Mouse (Mus musculus): ENCODE results near the gene Crhbp. TPM values are rescaled to one million over a fixed set of nuclear protein-coding genes. Genes with fewer than 3 reads are reported as not detected.

Crhbp gene
- total RNA-seq (2015; ENCODE audit: low replicate concordance) (not detected in 2 replicates), total RNA-seq (2017; ENCODE audit: low replicate concordance) (not detected in 2 replicates)

- ATAC-seq (replicated peaks; ENCODE audit: low FRiP score, poor library complexity, severe bottlenecking): no peak
Observed at GRCm38 (mm10) chr13:95444824-95445223, at the start of gene Crhbp. Gene Crhbp (minus strand): TSS chr13:95444924.

GRCm38 (mm10) chr13:95493296-95493695, 48.6 kb upstream of the Crhbp start:
- no peak for ATAC-seq (replicated peaks; ENCODE audit: low FRiP score, poor library complexity, severe bottlenecking)

- ATAC-seq (replicated peaks; ENCODE audit: low FRiP score, poor library complexity, severe bottlenecking): no peak
Observed at GRCm38 (mm10) chr13:95491327-95491726, 46.6 kb upstream of the Crhbp start.

GRCm38 (mm10) chr13:95484664-95485063, 39.9 kb upstream of the Crhbp start:
- ATAC-seq (replicated peaks; ENCODE audit: low FRiP score, poor library complexity, severe bottlenecking): no peak

GRCm38 (mm10) chr13:95481428-95481827, 36.7 kb upstream of the Crhbp start:
- peak; percentile 78 for ATAC-seq (replicated peaks; ENCODE audit: low FRiP score, poor library complexity, severe bottlenecking)

- no peak for ATAC-seq (replicated peaks; ENCODE audit: low FRiP score, poor library complexity, severe bottlenecking)
Observed at GRCm38 (mm10) chr13:95478671-95479413, 34.1 kb upstream of the Crhbp start, which contains the start of gene S100z. Gene S100z (minus strand): TSS chr13:95478721.

GRCm38 (mm10) chr13:95477173-95477572, 32.4 kb upstream of the Crhbp start:
- ATAC-seq (replicated peaks; ENCODE audit: low FRiP score, poor library complexity, severe bottlenecking): no peak

GRCm38 (mm10) chr13:95475124-95475523, 30.4 kb upstream of the Crhbp start:
- ATAC-seq (replicated peaks; ENCODE audit: low FRiP score, poor library complexity, severe bottlenecking): no peak

- no peak for ATAC-seq (replicated peaks; ENCODE audit: low FRiP score, poor library complexity, severe bottlenecking)
Observed at GRCm38 (mm10) chr13:95474294-95474693, 29.6 kb upstream of the Crhbp start.

GRCm38 (mm10) chr13:95470970-95471369, 26.2 kb upstream of the Crhbp start:
- ATAC-seq (replicated peaks; ENCODE audit: low FRiP score, poor library complexity, severe bottlenecking): no peak

- ATAC-seq (replicated peaks; ENCODE audit: low FRiP score, poor library complexity, severe bottlenecking): no peak
Observed at GRCm38 (mm10) chr13:95451529-95451928, 6.8 kb upstream of the Crhbp start.

GRCm38 (mm10) chr13:95450636-95451210, 6.0 kb upstream of the Crhbp start:
- no peak for ATAC-seq (replicated peaks; ENCODE audit: low FRiP score, poor library complexity, severe bottlenecking)

GRCm38 (mm10) chr13:95449730-95450129, 5.0 kb upstream of the Crhbp start:
- no peak for ATAC-seq (replicated peaks; ENCODE audit: low FRiP score, poor library complexity, severe bottlenecking)

- ATAC-seq (replicated peaks; ENCODE audit: low FRiP score, poor library complexity, severe bottlenecking): no peak
Observed at GRCm38 (mm10) chr13:95444291-95444690, 433 bp downstream of the Crhbp start.

- ATAC-seq (replicated peaks; ENCODE audit: low FRiP score, poor library complexity, severe bottlenecking): no peak
Observed at GRCm38 (mm10) chr13:95443376-95444233, 1.1 kb downstream of the Crhbp start.

GRCm38 (mm10) chr13:95442901-95443300, 1.8 kb downstream of the Crhbp start:
- no peak for ATAC-seq (replicated peaks; ENCODE audit: low FRiP score, poor library complexity, severe bottlenecking)

- no peak for ATAC-seq (replicated peaks; ENCODE audit: low FRiP score, poor library complexity, severe bottlenecking)
Observed at GRCm38 (mm10) chr13:95439569-95439968, 5.2 kb downstream of the Crhbp start.

- ATAC-seq (replicated peaks; ENCODE audit: low FRiP score, poor library complexity, severe bottlenecking): no peak
Observed at GRCm38 (mm10) chr13:95431760-95432159, 13.0 kb downstream of the Crhbp start.

- no peak for ATAC-seq (replicated peaks; ENCODE audit: low FRiP score, poor library complexity, severe bottlenecking)
Observed at GRCm38 (mm10) chr13:95427499-95427898, 17.2 kb downstream of the Crhbp start.

- no peak for ATAC-seq (replicated peaks; ENCODE audit: low FRiP score, poor library complexity, severe bottlenecking)
Observed at GRCm38 (mm10) chr13:95426421-95426820, 18.3 kb downstream of the Crhbp start.
